In genomic region chr9:59116561-59116960, GRCm38 (mm10) we compare ENCODE assay signal across 13 mouse cellular contexts.
DNase-seq lines count a peak whose midpoint lies in the region; ATAC-seq and TF ChIP-seq lines count a peak whose summit lies in the region.
"Had no signal": no experiment of that assay in that cellular context is flagged by ENCODE, and none has a peak within 500 bp of the region (broad histone marks: within the 10 kb centered on the region; RNA-seq: fewer than 3 reads in every experiment).

No protein-coding gene starts in this region.

- no peak overlapping the region for H3K4me3 ChIP-seq in forebrain, postnatal 0 days (ENCODE audit: low read depth, low read length)
- no peak overlapping the region for H3K4me3 ChIP-seq in forebrain, embryonic 13.5 days
- H3K4me3 ChIP-seq: kidney, embryonic 15.5 days had no signal

- H3K4me1 ChIP-seq in forebrain, postnatal 0 days (ENCODE audit: insufficient read depth), result no peaks in the 10 kb centered on the region; the same call in 1 of the 2 replicates
- no peaks in the 10 kb centered on the region for H3K4me1 ChIP-seq in forebrain, embryonic 13.5 days
- H3K4me1 ChIP-seq: kidney, embryonic 15.5 days had no signal

- H3K27ac ChIP-seq in forebrain, postnatal 0 days (ENCODE audit: low read depth, low read length), result no peak overlapping the region
- no peak overlapping the region for H3K27ac ChIP-seq in forebrain, embryonic 13.5 days
- H3K27ac ChIP-seq: kidney, embryonic 15.5 days had no signal

- H3K36me3 ChIP-seq in forebrain, postnatal 0 days (ENCODE audit: insufficient read depth), result no peaks in the 10 kb centered on the region
- H3K36me3 ChIP-seq in forebrain, embryonic 13.5 days (ENCODE audit: poor library complexity, severe bottlenecking), result no peaks in the 10 kb centered on the region
- H3K36me3 ChIP-seq: kidney, embryonic 15.5 days had no signal

- H3K9ac ChIP-seq in forebrain, postnatal 0 days, result no peak overlapping the region
- no peak overlapping the region for H3K9ac ChIP-seq in forebrain, embryonic 13.5 days
- H3K9ac ChIP-seq: kidney, embryonic 15.5 days had no signal

- ATAC-seq in forebrain, postnatal 0 days, result no peak; the same call in 1 of the 2 replicates
- no peak for ATAC-seq in forebrain, embryonic 13.5 days
- ATAC-seq in granulocyte monocyte progenitor cell, adult 5-6 weeks (replicated peaks; ENCODE audit: poor library complexity, severe bottlenecking), result no peak
- ATAC-seq: Patski had no signal

- DNase-seq in forebrain, postnatal 0 days, result peak; percentile 51
- peak; percentile 17 for DNase-seq in kidney, postnatal 10 days
- no peak for DNase-seq in kidney, postnatal 25 days
- DNase-seq in right cerebral cortex, adult 18-20 months, result peak; percentile 46
- DNase-seq in right cerebral cortex, postnatal 25 days, result no peak
- DNase-seq in skeletal muscle tissue, adult 2 months (ENCODE audit: low read depth, low spot score), result peak; percentile 44
- DNase-seq: cerebellum, adult 8-10 months; liver; midbrain, embryonic 14.5 days had no signal

- TF ChIP-seq CTCF in forebrain, postnatal 0 days (IDR thresholded peaks at IDR 0.05; ENCODE audit: low read depth), result no peak

- H3K4me2 ChIP-seq in forebrain, postnatal 0 days (ENCODE audit: low read depth), result no peak overlapping the region
- no peak overlapping the region for H3K4me2 ChIP-seq in forebrain, embryonic 13.5 days
- H3K4me2 ChIP-seq: kidney, embryonic 15.5 days had no signal

- H3K27me3 ChIP-seq in forebrain, postnatal 0 days (ENCODE audit: insufficient read depth, low read length), result no peaks in the 10 kb centered on the region
- no peaks in the 10 kb centered on the region for H3K27me3 ChIP-seq in forebrain, embryonic 13.5 days
- H3K27me3 ChIP-seq: kidney, embryonic 15.5 days had no signal

- WGBS in forebrain, postnatal 0 days, result 17% methylated on average over 2 of the region's 2 CpGs
- WGBS in forebrain, embryonic 13.5 days, result 47% methylated on average over 2 of the region's 2 CpGs

- H3K9me3 ChIP-seq in forebrain, postnatal 0 days (ENCODE audit: low read length), result no peaks in the 10 kb centered on the region
- no peaks in the 10 kb centered on the region for H3K9me3 ChIP-seq in forebrain, embryonic 13.5 days (replicated peaks)
- H3K9me3 ChIP-seq: kidney, embryonic 15.5 days had no signal

Comparison
In these comparisons a context has a peak if more than half of its experiments do, and no peak if none do; other contexts are left out.
1. DNase-seq: peak in forebrain, postnatal 0 days (single experiment), kidney, postnatal 10 days (single experiment), right cerebral cortex, adult 18-20 months (single experiment) and skeletal muscle tissue, adult 2 months (single experiment); none in kidney, postnatal 25 days (0 of 2) and right cerebral cortex, postnatal 25 days (single experiment).